Mouse (Mus musculus) brain, embryonic 14.5 days (tissue): Measurements from ENCODE around the gene 1600014C10Rik.

Source experiments
- CTCF ChIP-seq: fragments of 200-500 bp; IDR thresholded peaks from 2 replicates; pipeline ENCODE4 v1.5.1; 2012; ENCODE audit warnings: inconsistent platforms, mild to moderate bottlenecking, moderate library complexity, borderline replicate concordance; ENCODE audit not compliant: insufficient read depth, insufficient read length; ENCODE audit errors: extremely low read depth
- POLR2A ChIP-seq: fragments of 200-500 bp; IDR thresholded peaks from 2 replicates; pipeline ENCODE4 v1.6.1; 2012; ENCODE audit warnings: mild to moderate bottlenecking, inconsistent platforms, borderline replicate concordance; ENCODE audit not compliant: poor library complexity, insufficient read depth, insufficient read length, severe bottlenecking; ENCODE audit errors: extremely low read depth

- TF ChIP-seq CTCF: peak; percentile 15; the same call in 1 of the 2 replicates
- TF ChIP-seq POLR2A: no peak
These were observed 21.6 kb upstream of the 1600014C10Rik start for GRCm38 (mm10) chr7:38161438-38161837.
